ENCODE assay signal across 8 mouse cellular contexts in the genomic region with DNA sequence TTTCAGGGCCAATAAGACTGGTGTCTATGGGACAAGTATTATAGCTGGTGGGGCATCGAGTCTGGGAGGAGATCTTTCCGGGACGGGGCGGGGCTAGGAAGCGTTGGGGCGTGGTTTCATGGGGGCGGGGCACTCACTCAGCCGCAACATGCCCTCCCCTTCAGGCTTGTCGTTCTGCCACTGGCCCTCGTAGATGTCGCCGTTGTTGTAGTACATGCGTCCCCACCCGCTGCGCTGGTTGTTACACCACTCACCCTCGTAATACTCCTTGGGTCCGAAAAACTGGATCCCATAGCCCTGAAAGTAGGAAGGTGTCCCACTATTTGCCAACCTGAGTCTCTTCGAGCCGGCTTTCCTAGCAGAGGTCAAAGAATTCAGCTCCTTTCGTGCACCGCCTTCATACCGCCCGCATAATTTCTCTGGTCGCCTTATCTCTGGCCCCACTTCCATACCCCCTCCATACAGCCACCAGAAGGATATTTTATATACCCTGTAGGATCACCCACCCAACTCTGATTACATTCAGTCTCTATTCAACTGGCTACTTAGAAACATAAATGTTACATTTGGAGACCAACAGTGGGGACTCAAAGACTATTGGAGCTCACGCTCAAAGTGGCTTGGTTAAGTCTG. TPM values are rescaled to one million over a fixed set of nuclear protein-coding genes. Genes with fewer than 3 reads are reported as not detected.
DNase-seq lines count a peak whose midpoint lies in the region; ATAC-seq and TF ChIP-seq lines count a peak whose summit lies in the region.

No protein-coding gene starts in this region.

- no peak for TF ChIP-seq CTCF in kidney, postnatal 0 days (IDR thresholded peaks at IDR 0.05; ENCODE audit: low read depth)

- H3K9me3 ChIP-seq in heart, embryonic 15.5 days (replicated peaks) = no peaks in the 10 kb centered on the region
- no peaks in the 10 kb centered on the region for H3K9me3 ChIP-seq in kidney, postnatal 0 days (replicated peaks; ENCODE audit: low read length)

- H3K4me3 ChIP-seq in heart, embryonic 15.5 days = peak overlapping the region; percentile 42
- H3K4me3 ChIP-seq in kidney, postnatal 0 days (replicated peaks; ENCODE audit: low read depth, low read length) = peak overlapping the region; percentile 25; the same call in 1 of the 2 replicates

- H3K9ac ChIP-seq in heart, embryonic 15.5 days = no peak overlapping the region
- H3K9ac ChIP-seq in kidney, postnatal 0 days (ENCODE audit: low read depth, low read length) = peak overlapping the region; percentile 18; the same call in 1 of the 2 replicates

- ATAC-seq in activated CD4-positive, CD25-positive, alpha-beta regulatory T cell, adult 4 months = peak; percentile 86
- ATAC-seq in erythroblast, adult 5-6 weeks (replicated peaks; ENCODE audit: low FRiP score, poor library complexity, severe bottlenecking) = peak; percentile 88
- ATAC-seq in heart, embryonic 15.5 days (replicated peaks; ENCODE audit: insufficient number of reproducible peaks, insufficient read depth, low FRiP score, low read depth) = peak; percentile 70
- ATAC-seq in kidney, postnatal 0 days (replicated peaks; ENCODE audit: low FRiP score, low read depth) = peak; percentile 59; the same call in 1 of the 2 replicates

- no peaks in the 10 kb centered on the region for H3K36me3 ChIP-seq in heart, embryonic 15.5 days
- H3K36me3 ChIP-seq in kidney, postnatal 0 days (ENCODE audit: insufficient read depth, low read length) = no peaks in the 10 kb centered on the region

- no peaks in the 10 kb centered on the region for H3K27me3 ChIP-seq in heart, embryonic 15.5 days
- H3K27me3 ChIP-seq in kidney, postnatal 0 days (ENCODE audit: insufficient read depth, low read length) = no peaks in the 10 kb centered on the region

- peak overlapping the region; percentile 71 for H3K4me2 ChIP-seq in heart, embryonic 15.5 days
- H3K4me2 ChIP-seq in kidney, postnatal 0 days (ENCODE audit: low read length) = peak overlapping the region; percentile 60

- 3% methylated on average over 25 of the region's 25 CpGs for WGBS in heart, embryonic 15.5 days
- WGBS in kidney, postnatal 0 days = 7% methylated on average over 25 of the region's 25 CpGs

- peak; percentile 92 for DNase-seq in 416B (ENCODE audit: low read depth)
- DNase-seq in kidney, postnatal 0 days (ENCODE audit: low spot score) = peak; percentile 76
- peak; percentile 89 to 92 for DNase-seq in lung, postnatal 4 days
- peak; percentile 76 for DNase-seq in spleen, adult 12 weeks (ENCODE audit: low spot score)
- no peak for DNase-seq in cerebellum, adult 11-12 months

- H3K4me1 ChIP-seq in heart, embryonic 15.5 days (replicated peaks) = peaks cover 22% of the 10 kb centered on the region
- H3K4me1 ChIP-seq in kidney, postnatal 0 days (replicated peaks; ENCODE audit: insufficient read depth, low read length) = no peaks in the 10 kb centered on the region

- H3K27ac ChIP-seq in heart, embryonic 15.5 days = 0 out of 2 replicates have a peak overlapping the region, but pooled peaks have one; percentile 18
- peak overlapping the region; percentile 50; the same call in 1 of the 2 replicates for H3K27ac ChIP-seq in kidney, postnatal 0 days

RNA-seq across cellular contexts. Expression of gene Morn3, which starts 7.6 kb away (rescaled TPM):
- 1 to 10 TPM; 3.2 to 4.9 TPM for polyA plus RNA-seq in activated CD4-positive, CD25-positive, alpha-beta regulatory T cell, adult 4 months (2017; shearing (Covaris generic))
- total RNA-seq in erythroblast, adult 5-6 weeks (2015; ENCODE audit: low replicate concordance) = not detected in 2 replicates
- total RNA-seq in erythroblast, adult 5-6 weeks (2017; ENCODE audit: low replicate concordance) = not detected in 2 replicates
- not detected in 2 replicates for polyA plus RNA-seq in heart, embryonic 15.5 days (2015; fragmentation: Nextera tagmentation; extraction: Ambion mirVana)
- polyA plus RNA-seq in kidney, postnatal 0 days (2015; fragmentation: Nextera tagmentation; extraction: Ambion mirVana) = 0.46 TPM in 1 of 2 replicates, not detected in the other

RNA-seq across cellular contexts. Expression of gene Orai1, which starts 24.4 kb away (rescaled TPM):
- polyA plus RNA-seq in activated CD4-positive, CD25-positive, alpha-beta regulatory T cell, adult 4 months (2017; shearing (Covaris generic)) = 1 to 10 TPM; 8.1 to 9.4 TPM
- total RNA-seq in erythroblast, adult 5-6 weeks (2015; ENCODE audit: low replicate concordance) = 23.6 and 25.1 TPM in 2 replicates
- 0.84 and 7.8 TPM in 2 replicates for total RNA-seq in erythroblast, adult 5-6 weeks (2017; ENCODE audit: low replicate concordance)
- 17.3 and 19.0 TPM in 2 replicates for polyA plus RNA-seq in heart, embryonic 15.5 days (2015; fragmentation: Nextera tagmentation; extraction: Ambion mirVana)
- polyA plus RNA-seq in kidney, postnatal 0 days (2015; fragmentation: Nextera tagmentation; extraction: Ambion mirVana) = 22.5 and 23.4 TPM in 2 replicates

RNA-seq across cellular contexts. Expression of gene Tmem120b, which starts 29.0 kb away (rescaled TPM):
- 1 to 10 TPM; 2.2 to 2.3 TPM for polyA plus RNA-seq in activated CD4-positive, CD25-positive, alpha-beta regulatory T cell, adult 4 months (2017; shearing (Covaris generic))
- total RNA-seq in erythroblast, adult 5-6 weeks (2015; ENCODE audit: low replicate concordance) = 14.4 and 28.6 TPM in 2 replicates
- total RNA-seq in erythroblast, adult 5-6 weeks (2017; ENCODE audit: low replicate concordance) = 25.6 and 61.1 TPM in 2 replicates
- 11.3 and 13.0 TPM in 2 replicates for polyA plus RNA-seq in heart, embryonic 15.5 days (2015; fragmentation: Nextera tagmentation; extraction: Ambion mirVana)
- polyA plus RNA-seq in kidney, postnatal 0 days (2015; fragmentation: Nextera tagmentation; extraction: Ambion mirVana) = 12.5 and 12.6 TPM in 2 replicates

RNA-seq across cellular contexts. Expression of gene Kdm2b, which starts 49.6 kb away (rescaled TPM):
- polyA plus RNA-seq in activated CD4-positive, CD25-positive, alpha-beta regulatory T cell, adult 4 months (2017; shearing (Covaris generic)) = 10 to 100 TPM; 28.2 to 43.2 TPM
- 7.5 and 9.4 TPM in 2 replicates for total RNA-seq in erythroblast, adult 5-6 weeks (2015; ENCODE audit: low replicate concordance)
- total RNA-seq in erythroblast, adult 5-6 weeks (2017; ENCODE audit: low replicate concordance) = 11.3 and 28.3 TPM in 2 replicates
- 23.9 and 29.0 TPM in 2 replicates for polyA plus RNA-seq in heart, embryonic 15.5 days (2015; fragmentation: Nextera tagmentation; extraction: Ambion mirVana)
- 62.5 and 66.1 TPM in 2 replicates for polyA plus RNA-seq in kidney, postnatal 0 days (2015; fragmentation: Nextera tagmentation; extraction: Ambion mirVana)
